Mouse (Mus musculus) lung, embryonic 16.5 days (tissue): Measurements from ENCODE around the gene Kcnn3. TPM values are rescaled to one million over a fixed set of nuclear protein-coding genes. Genes with fewer than 3 reads are reported as not detected.
A peak's percentile ranks its signal among the peaks of the same experiment; 100 is the strongest.

Source experiments
- ATAC-seq: fragments of 200-750 bp; cut with Nextera tagmentation; 2 replicates; pipeline ENCODE4 v1.8.0; 2017; ENCODE audit warnings: low read depth, mild to moderate bottlenecking, moderate library complexity
- H3K27ac ChIP-seq: fragments of 300-500 bp; sonication (generic); 2 replicates; pipeline ENCODE4 v1.5.1; 2014; ENCODE audit warnings: mild to moderate bottlenecking, control low read depth, low read length
- H3K27me3 ChIP-seq: fragments of 300-500 bp; sonication (generic); 2 replicates; pipeline ENCODE4 v1.6.1; 2014; ENCODE audit warnings: low read depth, low read length, mixed read lengths; ENCODE audit not compliant: control insufficient read depth, insufficient read depth
- H3K36me3 ChIP-seq: fragments of 300-500 bp; sonication (generic); 2 replicates; pipeline ENCODE4 v1.6.1; 2014; ENCODE audit warnings: low read length; ENCODE audit not compliant: control insufficient read depth, insufficient read depth
- H3K4me1 ChIP-seq: fragments of 300-500 bp; sonication (generic); replicated peaks from 2 replicates; pipeline ENCODE4 v1.6.1; 2014; ENCODE audit warnings: low read length, mixed read lengths; ENCODE audit not compliant: control insufficient read depth, insufficient read depth
- H3K4me2 ChIP-seq: fragments of 300-500 bp; sonication (generic); 2 replicates; pipeline ENCODE4 v1.6.1; 2014; ENCODE audit warnings: low read depth, low read length, control low read depth
- H3K4me3 ChIP-seq: fragments of 300-500 bp; sonication (generic); 2 replicates; pipeline ENCODE4 v1.5.1; 2014; ENCODE audit warnings: mild to moderate bottlenecking, low read length, control low read depth
- H3K9ac ChIP-seq: fragments of 300-500 bp; sonication (generic); 2 replicates; pipeline ENCODE4 v1.6.1; 2014; ENCODE audit warnings: low read length, control low read depth
- H3K9me3 ChIP-seq: fragments of 300-500 bp; sonication (generic); 2 replicates; pipeline ENCODE4 v1.6.1; 2016; ENCODE audit warnings: low read length; ENCODE audit not compliant: control insufficient read depth
- WGBS: fragments of 180-500 bp; shearing (Covaris S2); extraction: QIAGEN DNeasy Blood & Tissue Kit; methylation state at CpG from one replicate; pipeline ENCODE4 v1.1.7; 2014; 5-methylcytosine and 5-hydroxymethylcytosine counted together
- polyA plus RNA-seq: library from polyadenylated mRNA; unstranded; fragments of >200 nt; fragmentation: Nextera tagmentation; extraction: Ambion mirVana; gene quantifications from 2 replicates; pipeline ENCODE4 v1.2.1, GENCODE M21; 2015

Kcnn3 gene
- polyA plus RNA-seq, 1 experiment from 2014 or later = 0.68 TPM

DNA sequence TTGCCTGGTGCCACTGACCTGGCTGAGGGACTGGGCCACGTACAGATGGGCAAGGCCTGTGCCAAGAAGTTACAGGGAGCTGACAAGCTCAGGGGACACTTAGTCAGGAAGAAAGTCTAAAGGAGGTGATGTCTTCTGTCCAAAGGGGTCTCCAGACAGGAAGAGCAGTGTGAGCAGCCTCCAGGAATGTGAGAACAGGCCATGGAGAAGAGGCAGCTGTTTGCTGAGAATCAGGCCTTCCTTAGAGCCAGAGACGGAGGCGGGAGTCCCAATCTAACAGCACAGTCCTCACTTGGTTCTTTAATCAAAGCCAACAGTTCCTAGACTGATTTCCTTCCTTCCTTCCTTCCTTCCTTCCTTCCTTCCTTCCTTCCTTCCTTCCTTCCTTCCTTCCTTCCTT is 109.8 kb downstream of the Kcnn3 start:
- no peaks in the 10 kb centered on the region for H3K9me3 ChIP-seq
- H3K4me3 ChIP-seq = no peak overlapping the region
- peak; percentile 68; the same call in 1 of the 2 replicates for ATAC-seq
- H3K27me3 ChIP-seq = no peaks in the 10 kb centered on the region
- no peaks in the 10 kb centered on the region for H3K36me3 ChIP-seq
- H3K27ac ChIP-seq = 0 out of 2 replicates have a peak overlapping the region, but pooled peaks have one; percentile 14
- 37% methylated on average over 3 of the region's 3 CpGs for WGBS
- no peak overlapping the region for H3K4me2 ChIP-seq
- H3K4me1 ChIP-seq = no peaks in the 10 kb centered on the region; the same call in 1 of the 2 replicates
- H3K9ac ChIP-seq = no peak overlapping the region

DNA sequence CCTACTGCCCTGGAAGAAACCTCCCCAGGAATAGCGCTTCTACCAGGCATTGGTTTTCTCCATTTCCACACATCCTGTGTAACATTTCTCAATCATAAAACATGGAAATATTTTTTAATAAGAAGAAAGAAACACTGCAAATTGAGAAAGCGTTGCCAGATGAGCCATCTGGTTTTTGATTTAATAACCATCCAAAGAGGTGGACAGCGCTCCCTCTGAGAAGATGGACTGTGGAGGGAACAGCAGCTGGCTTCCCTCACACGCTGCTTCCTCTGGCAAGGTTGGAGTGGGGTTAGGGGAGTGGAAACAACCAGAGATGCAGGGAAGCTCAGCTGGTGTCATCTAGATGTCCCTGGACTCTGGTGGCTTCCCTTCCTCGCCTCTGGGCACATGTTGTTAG is 111.8 kb downstream of the Kcnn3 start:
- Histone ChIP-seq H3K9ac (no peak overlapping the region), H3K36me3 (no peaks in the 10 kb centered on the region), H3K27ac (no peak overlapping the region), H3K4me3 (no peak overlapping the region), H3K9me3 (no peaks in the 10 kb centered on the region), H3K4me2 (no peak overlapping the region), H3K27me3 (no peaks in the 10 kb centered on the region), H3K4me1 (no peaks in the 10 kb centered on the region; the same call in 1 of the 2 replicates)
- peak; percentile 82 for ATAC-seq
- 48% methylated on average over 5 of the region's 5 CpGs for WGBS

DNA sequence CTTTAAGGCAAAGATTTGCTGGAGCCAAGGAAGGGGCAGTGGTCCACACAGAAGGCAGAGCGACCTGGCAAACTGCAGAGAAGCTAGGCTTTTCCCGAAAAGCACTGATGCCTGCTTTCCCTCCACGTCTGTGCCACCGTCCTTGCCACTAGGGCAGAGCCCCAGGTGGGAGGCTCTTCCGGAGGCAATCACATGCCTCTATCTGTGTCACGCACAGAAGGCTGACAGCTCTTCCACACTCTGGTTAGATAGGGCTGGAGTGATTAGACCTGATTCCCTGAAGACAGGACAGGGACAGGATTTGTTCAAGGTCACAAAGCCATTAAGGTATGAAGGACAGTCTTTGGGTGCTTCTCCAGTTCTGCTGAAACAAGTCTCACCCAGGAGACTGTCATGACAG is 113.6 kb downstream of the Kcnn3 start:
- H3K27ac ChIP-seq = no peak overlapping the region
- H3K9ac ChIP-seq = no peak overlapping the region
- no peak overlapping the region for H3K4me2 ChIP-seq
- no peaks in the 10 kb centered on the region for H3K27me3 ChIP-seq
- H3K9me3 ChIP-seq = no peaks in the 10 kb centered on the region
- 82% methylated on average over 6 of the region's 6 CpGs for WGBS
- H3K4me1 ChIP-seq = no peaks in the 10 kb centered on the region; the same call in 1 of the 2 replicates
- no peaks in the 10 kb centered on the region for H3K36me3 ChIP-seq
- ATAC-seq = no peak
- H3K4me3 ChIP-seq = no peak overlapping the region

DNA sequence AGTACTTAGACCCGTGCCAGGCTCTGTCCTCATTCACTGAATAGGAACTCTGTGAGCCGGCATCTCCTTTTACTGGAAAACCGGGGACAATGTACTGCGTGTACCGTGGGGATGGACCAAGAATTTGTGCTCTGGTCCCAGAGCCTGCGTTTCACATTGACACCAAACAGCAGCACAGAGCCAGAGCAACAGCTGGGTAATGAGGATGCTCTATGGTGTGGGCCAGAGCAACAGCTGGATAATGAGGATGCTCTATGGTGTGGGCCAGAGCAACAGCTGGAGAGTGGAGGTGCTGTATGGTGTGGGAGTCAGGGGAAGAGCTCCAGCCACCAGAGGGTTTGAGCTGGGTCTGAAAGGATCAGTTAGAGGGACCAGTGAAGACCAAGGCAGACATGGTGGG is 114.0 kb downstream of the Kcnn3 start:
- Histone ChIP-seq H3K27ac (no peak overlapping the region), H3K4me2 (no peak overlapping the region), H3K4me3 (no peak overlapping the region), H3K9ac (no peak overlapping the region), H3K9me3 (no peaks in the 10 kb centered on the region), H3K36me3 (no peaks in the 10 kb centered on the region), H3K27me3 (no peaks in the 10 kb centered on the region), H3K4me1 (no peaks in the 10 kb centered on the region; the same call in 1 of the 2 replicates)
- 85% methylated on average over 6 of the region's 6 CpGs for WGBS
- 0 out of 2 replicates have a peak, but pooled peaks have one; percentile 42 for ATAC-seq

DNA sequence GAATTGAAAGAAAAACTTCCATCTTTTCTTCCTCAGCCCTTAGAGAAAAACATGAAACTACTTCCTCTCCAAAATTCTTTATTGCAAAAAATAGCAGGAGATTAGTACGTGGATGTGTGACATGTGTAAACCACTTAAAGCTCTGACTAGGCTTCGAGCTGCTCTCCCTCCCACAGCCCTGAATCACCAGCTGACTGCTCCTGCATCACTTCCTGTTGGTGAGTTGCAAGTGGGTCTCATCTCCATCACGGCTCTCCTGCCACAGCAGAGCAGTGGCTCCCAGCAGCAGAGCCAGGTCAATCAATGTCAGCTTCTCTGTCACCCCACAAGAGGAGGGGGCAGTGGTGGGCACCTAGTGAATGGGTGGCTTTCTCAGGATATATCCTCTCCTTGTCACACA is 120.8 kb downstream of the Kcnn3 start:
- H3K27me3 ChIP-seq = no peaks in the 10 kb centered on the region; the same call in 1 of the 2 replicates

DNA sequence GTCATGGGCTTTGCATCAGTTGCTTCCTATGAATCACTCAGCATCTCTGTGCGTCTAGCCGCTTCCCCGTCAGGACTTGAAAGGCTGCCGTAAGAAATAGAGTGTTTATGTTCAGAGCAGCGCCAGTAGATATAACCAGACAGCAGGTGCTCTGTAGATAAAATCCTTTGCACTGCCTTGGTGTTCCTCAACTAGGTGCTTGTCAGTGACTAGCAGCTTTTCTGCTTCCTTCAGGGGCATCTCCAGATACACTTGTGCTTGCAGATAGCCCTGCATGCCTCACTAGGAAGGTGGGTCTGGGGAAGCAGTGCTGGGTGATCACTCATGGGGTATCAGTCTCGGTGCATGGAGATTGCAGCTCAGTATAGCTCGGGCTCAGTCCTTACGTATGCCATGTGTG is 123.4 kb downstream of the Kcnn3 start:
- Histone ChIP-seq H3K27me3 (no peaks in the 10 kb centered on the region; the same call in 1 of the 2 replicates), H3K9me3 (no peaks in the 10 kb centered on the region; the same call in 1 of the 2 replicates), H3K9ac (no peak overlapping the region), H3K27ac (no peak overlapping the region), H3K4me2 (no peak overlapping the region), H3K36me3 (no peaks in the 10 kb centered on the region), H3K4me3 (no peak overlapping the region), H3K4me1 (peaks cover 25% of the 10 kb centered on the region)
- 30% methylated on average over 8 of the region's 8 CpGs for whole genome bisulfite sequencing
- ATAC-seq = peak; percentile 37; the same call in 1 of the 2 replicates

More for the DNA sequence above, 120.8 kb downstream of the Kcnn3 start:
- Histone ChIP-seq H3K9ac (no peak overlapping the region), H3K4me1 (peaks cover 6% of the 10 kb centered on the region; the same call in 1 of the 2 replicates), H3K36me3 (no peaks in the 10 kb centered on the region), H3K27ac (no peak overlapping the region), H3K9me3 (no peaks in the 10 kb centered on the region; the same call in 1 of the 2 replicates), H3K4me2 (no peak overlapping the region), H3K4me3 (no peak overlapping the region)
- WGBS = 17% methylated on average over 3 of the region's 3 CpGs
- no peak for ATAC-seq

DNA sequence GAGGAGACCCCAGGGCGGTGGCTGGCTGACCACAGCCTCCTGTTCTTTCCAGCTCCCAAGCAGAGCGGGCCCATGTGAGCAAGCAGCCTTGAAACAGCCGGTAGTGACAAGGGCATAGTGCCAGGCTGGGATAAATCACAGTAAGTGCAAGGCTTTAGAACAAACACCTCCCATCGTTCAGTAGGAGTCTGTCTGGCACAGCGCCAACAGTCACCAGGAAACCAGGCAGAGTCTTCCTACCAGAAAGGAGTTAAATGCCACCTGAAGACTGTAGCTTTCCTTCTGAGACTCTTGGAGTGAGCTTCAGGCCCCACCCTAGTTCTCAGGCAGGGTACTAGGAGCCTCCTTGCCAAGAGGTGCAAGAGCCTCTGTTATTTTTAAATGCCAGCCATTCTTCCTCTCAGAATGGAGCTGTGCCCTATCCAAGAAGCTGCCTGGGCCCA is 126.9 kb downstream of the Kcnn3 start:
- peak overlapping the region; percentile 86 for H3K27ac ChIP-seq
- peaks cover 2% of the 10 kb centered on the region for H3K27me3 ChIP-seq
- WGBS = 24% methylated on average over 5 of the region's 5 CpGs
- H3K4me2 ChIP-seq = no peak overlapping the region
- H3K9me3 ChIP-seq = no peaks in the 10 kb centered on the region
- ATAC-seq = peak; percentile 78
- H3K9ac ChIP-seq = peak overlapping the region; percentile 19; the same call in 1 of the 2 replicates
- no peaks in the 10 kb centered on the region for H3K36me3 ChIP-seq
- peaks cover 25% of the 10 kb centered on the region for H3K4me1 ChIP-seq
- H3K4me3 ChIP-seq = no peak overlapping the region

DNA sequence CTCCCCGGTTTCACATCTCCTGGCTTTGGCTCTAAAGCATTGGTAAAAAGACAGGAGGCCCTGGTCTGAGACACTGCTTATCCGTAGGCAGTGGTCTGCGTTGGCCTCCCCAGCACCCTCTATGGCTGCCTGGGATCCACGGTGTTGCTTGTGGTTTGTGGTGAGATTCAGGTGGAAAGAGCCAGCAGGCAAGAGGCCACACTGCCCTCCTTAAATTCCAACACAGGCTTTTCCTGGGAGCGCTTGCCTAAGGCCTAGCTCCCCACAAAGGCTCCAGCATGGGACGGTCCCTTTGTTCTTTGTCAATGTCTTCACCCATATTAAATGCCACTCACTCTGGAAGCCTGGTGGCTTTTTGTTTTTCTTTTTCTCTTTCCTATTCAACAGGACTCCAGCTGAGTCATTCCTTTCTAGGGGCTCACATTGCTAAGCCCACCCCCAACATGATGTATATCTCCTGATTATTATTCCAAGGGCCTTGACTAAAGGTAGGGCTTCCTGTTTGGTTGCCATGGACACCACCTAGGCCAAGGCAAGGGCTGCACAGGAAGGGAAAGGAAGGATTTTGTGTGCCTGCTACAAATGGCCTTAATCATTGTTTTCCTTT is 127.4 kb downstream of the Kcnn3 start:
- Histone ChIP-seq H3K4me3 (no peak overlapping the region), H3K9me3 (no peaks in the 10 kb centered on the region), H3K27ac (peak overlapping the region; percentile 86), H3K36me3 (no peaks in the 10 kb centered on the region), H3K27me3 (peaks cover 2% of the 10 kb centered on the region), H3K4me2 (no peak overlapping the region), H3K4me1 (peaks cover 25% of the 10 kb centered on the region), H3K9ac (no peak overlapping the region)
- whole genome bisulfite sequencing = 63% methylated on average over 6 of the region's 6 CpGs
- ATAC-seq = peak; percentile 41

DNA sequence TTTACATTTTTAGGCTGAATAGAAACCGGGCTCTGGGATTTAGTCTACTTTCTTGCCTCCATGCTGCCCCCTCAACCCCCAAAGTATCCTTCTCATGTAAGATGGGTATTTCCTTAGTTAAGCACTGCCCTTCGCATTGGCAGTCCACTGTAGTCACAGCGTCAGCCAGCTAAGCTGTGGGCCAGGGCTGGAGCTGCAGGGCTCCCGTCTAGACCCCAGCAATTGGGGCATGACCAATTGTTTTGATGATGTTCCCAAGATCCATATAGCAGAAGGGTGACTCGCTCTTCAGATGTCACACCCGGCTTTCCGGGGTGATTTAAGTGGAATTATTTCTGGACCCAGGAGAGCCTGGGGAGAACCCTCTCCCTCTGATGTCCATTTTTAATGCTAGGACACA is 129.9 kb downstream of the Kcnn3 start:
- Histone ChIP-seq H3K36me3 (no peaks in the 10 kb centered on the region), H3K4me2 (no peak overlapping the region), H3K9me3 (no peaks in the 10 kb centered on the region), H3K9ac (no peak overlapping the region), H3K27ac (no peak overlapping the region), H3K27me3 (peaks cover 2% of the 10 kb centered on the region; the same call in 1 of the 2 replicates), H3K4me1 (peaks cover 33% of the 10 kb centered on the region), H3K4me3 (no peak overlapping the region)
- ATAC-seq = no peak
- 87% methylated on average over 7 of the region's 7 CpGs for WGBS
